Comparison of ENCODE assay signal across 10 mouse cellular contexts in genomic region chr8:88944038-88944437, GRCm38 (mm10).
A peak's percentile ranks its signal among the peaks of the same experiment; 100 is the strongest.
DNase-seq lines count a peak whose midpoint lies in the region; ATAC-seq lines count a peak whose summit lies in the region.
"Had no signal": no experiment of that assay in that cellular context is flagged by ENCODE, and none has a peak within 500 bp of the region (broad histone marks: within the 10 kb centered on the region; RNA-seq: fewer than 3 reads in every experiment).

No protein-coding gene starts in this region.

- no peak overlapping the region for H3K4me2 ChIP-seq in kidney, embryonic 15.5 days
- H3K4me2 ChIP-seq in limb, embryonic 11.5 days (ENCODE audit: low read depth, severe bottlenecking): no peak overlapping the region

- DNase-seq in adrenal gland, postnatal 10 days: peak; percentile 42
- DNase-seq in adrenal gland, postnatal 25 days: no peak
- peak; percentile 23 to 50 for DNase-seq in kidney, adult 8-10 months
- peak; percentile 14 for DNase-seq in NIH3T3 (ENCODE audit: low read depth)
- DNase-seq in limb, embryonic 11.5 days (ENCODE audit: low spot score): peak; percentile 49
- DNase-seq in Muller cell, postnatal 12 days (ENCODE audit: inconsistent ontology term): no peak
- no peak for DNase-seq in heart, adult 11 months
- DNase-seq: cerebellum, adult 11-12 months; gastrocnemius, postnatal 14 days had no signal

- ATAC-seq in kidney, embryonic 15.5 days (replicated peaks; ENCODE audit: low FRiP score): no peak
- ATAC-seq in limb, embryonic 11.5 days (ENCODE audit: insufficient number of reproducible peaks, low FRiP score, low TSS enrichment, low read depth): no peak

- H3K4me1 ChIP-seq in kidney, embryonic 15.5 days: no peaks in the 10 kb centered on the region
- H3K4me1 ChIP-seq in limb, embryonic 11.5 days (ENCODE audit: control insufficient read depth, insufficient read depth, low read length): no peaks in the 10 kb centered on the region

- no peak overlapping the region for H3K27ac ChIP-seq in kidney, embryonic 15.5 days
- no peak overlapping the region for H3K27ac ChIP-seq in limb, embryonic 11.5 days (replicated peaks; ENCODE audit: low read depth, low read length)

- no peak overlapping the region for H3K9ac ChIP-seq in kidney, embryonic 15.5 days
- H3K9ac ChIP-seq in limb, embryonic 11.5 days (ENCODE audit: low read length): no peak overlapping the region

- H3K4me3 ChIP-seq in kidney, embryonic 15.5 days (replicated peaks): no peak overlapping the region
- no peak overlapping the region for H3K4me3 ChIP-seq in limb, embryonic 11.5 days (ENCODE audit: low read depth, low read length)

- H3K27me3 ChIP-seq in kidney, embryonic 15.5 days: no peaks in the 10 kb centered on the region
- H3K27me3 ChIP-seq in limb, embryonic 11.5 days (ENCODE audit: control insufficient read depth, insufficient read depth, low read length): no peaks in the 10 kb centered on the region

- no peaks in the 10 kb centered on the region for H3K36me3 ChIP-seq in kidney, embryonic 15.5 days
- H3K36me3 ChIP-seq in limb, embryonic 11.5 days (ENCODE audit: control insufficient read depth, insufficient read depth, low read length): no peaks in the 10 kb centered on the region

- 54% methylated on average over 4 of the region's 4 CpGs for WGBS in kidney, embryonic 15.5 days
- 53% methylated on average over 4 of the region's 4 CpGs for whole genome bisulfite sequencing in limb, embryonic 11.5 days

- no peaks in the 10 kb centered on the region for H3K9me3 ChIP-seq in kidney, embryonic 15.5 days (replicated peaks)
- H3K9me3 ChIP-seq in limb, embryonic 11.5 days (ENCODE audit: control insufficient read depth, low read length): no peaks in the 10 kb centered on the region

Comparison
In these comparisons a context has a peak if more than half of its experiments do, and no peak if none do; other contexts are left out.
1. DNase-seq: peak in adrenal gland, postnatal 10 days (single experiment), kidney, adult 8-10 months (2 of 2), NIH3T3 (single experiment) and limb, embryonic 11.5 days (single experiment); none in adrenal gland, postnatal 25 days (single experiment), Muller cell, postnatal 12 days (single experiment) and heart, adult 11 months (single experiment).